Mouse (Mus musculus): ENCODE results near the gene Klhl36.

DNA sequence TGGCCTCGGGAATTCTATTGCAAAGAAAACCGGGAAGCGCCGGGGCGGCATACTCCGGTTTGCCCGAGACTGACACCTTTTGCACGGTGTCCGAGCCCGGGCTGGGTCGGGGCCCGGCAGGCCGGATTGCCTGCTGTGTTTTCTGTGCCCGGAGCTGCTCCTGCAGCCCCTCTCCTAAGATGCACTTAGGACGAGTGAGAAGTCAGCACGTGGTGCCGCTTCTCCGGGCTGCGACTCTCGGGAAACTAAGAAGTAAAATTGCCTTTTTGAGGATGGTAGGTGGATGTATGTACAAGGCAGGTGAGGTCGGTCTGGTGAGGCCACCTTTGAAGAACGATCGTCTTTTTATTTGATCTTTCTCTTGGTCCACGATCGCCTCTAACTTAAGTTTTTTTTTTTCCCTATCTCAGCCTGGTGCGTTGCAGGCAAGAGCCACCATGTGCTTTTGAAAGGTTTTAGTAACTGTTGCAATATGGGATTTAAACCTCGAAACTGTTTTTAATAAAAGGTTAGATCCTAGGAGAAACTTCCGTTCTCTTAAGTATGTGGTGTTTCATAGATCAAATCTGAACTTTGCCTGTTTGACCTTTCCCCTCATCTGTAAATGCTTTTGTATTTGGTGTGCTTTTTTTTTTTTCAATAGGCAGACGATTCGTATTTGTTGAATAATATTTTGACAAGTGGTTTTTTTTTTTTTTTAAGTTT is 49.3 kb downstream of the Klhl36 start:
- no peak for TF ChIP-seq CTCF (IDR thresholded peaks at IDR 0.05)
- TF ChIP-seq EP300 (IDR thresholded peaks at IDR 0.05) = no peak

All from lung, postnatal 0 days (tissue).